Mouse (Mus musculus): Measurements from ENCODE around the gene Olfr1192-ps1. TPM values are rescaled to one million over a fixed set of nuclear protein-coding genes. Genes with fewer than 3 reads are reported as not detected.

The Olfr1192-ps1 gene
- polyA plus RNA-seq (2017; shearing (Covaris generic)), result not detected

GRCm38 (mm10) chr2:88648209-88648608 lies at the start of gene Olfr1192-ps1:
TSS of gene Olfr1192-ps1 (plus strand) at chr2:88648509.

DNA sequence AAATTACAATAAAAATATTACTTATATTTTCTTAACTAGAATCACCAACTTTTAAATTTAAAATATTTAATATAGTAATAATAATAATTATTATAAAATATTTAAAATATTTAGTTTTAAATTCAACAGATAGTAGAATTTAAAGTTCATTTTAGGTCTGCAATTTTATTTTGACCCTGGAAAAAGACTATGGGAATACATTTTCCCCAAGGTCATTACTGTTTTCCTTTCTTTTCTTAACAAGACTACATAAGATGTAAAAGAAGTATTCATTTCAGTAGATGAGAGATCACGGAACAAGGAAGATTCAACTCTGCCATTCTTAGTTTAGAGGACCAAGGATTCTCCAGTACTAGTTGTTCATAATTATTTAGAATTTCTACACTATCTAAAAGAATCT lies 8.1 kb upstream of the Olfr1192-ps1 start, which contains the start of gene Olfr1191-ps1:
Gene Olfr1191-ps1, plus strand, starts transcription at position 301 of the 400 bp plus-strand sequence.

GRCm38 (mm10) chr2:88675328-88675727 lies 27.0 kb downstream of the Olfr1192-ps1 start, which contains the start of gene Olfr1193:
TSS of gene Olfr1193 (plus strand) at chr2:88675628.

GRCm38 (mm10) chr2:88689087-88689486 lies 40.8 kb downstream of the Olfr1192-ps1 start, which contains the start of gene Olfr1195:
TSS of gene Olfr1195 (minus strand) at chr2:88689187.

DNA sequence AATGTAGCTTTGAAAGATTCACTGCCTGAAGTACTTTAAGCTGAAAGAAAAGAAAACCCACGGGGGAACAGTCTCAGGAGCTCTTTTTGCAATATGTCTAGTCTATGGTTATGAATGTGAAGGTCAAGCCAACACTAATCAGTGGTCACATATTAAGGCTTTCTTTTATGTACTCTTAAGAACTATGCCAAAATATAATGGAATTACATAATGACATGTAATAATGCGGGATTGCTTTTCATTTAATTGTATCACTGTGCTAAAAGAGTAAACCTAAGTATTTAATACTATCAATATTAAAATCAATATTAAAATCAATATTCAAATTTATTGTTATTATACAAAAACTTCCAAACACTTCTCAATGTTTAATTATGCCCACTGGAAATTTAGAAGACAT lies 56.2 kb downstream of the Olfr1192-ps1 start, which contains the start of gene Olfr1196:
Gene Olfr1196, minus strand, starts transcription at position 101 of the 400 bp plus-strand sequence.

Other genes with a start within 250 kb of the Olfr1192-ps1 start
- not detected for gene Olfr1179, start 242.1 kb upstream of the Olfr1192-ps1 start, polyA plus RNA-seq (2017; shearing (Covaris generic))
- not detected for gene Olfr1180, start 229.4 kb upstream of the Olfr1192-ps1 start, polyA plus RNA-seq (2017; shearing (Covaris generic))
- not detected for gene Olfr1181, start 222.3 kb upstream of the Olfr1192-ps1 start, polyA plus RNA-seq (2017; shearing (Covaris generic))
- not detected for gene Gm13757, start 199.4 kb upstream of the Olfr1192-ps1 start, polyA plus RNA-seq (2017; shearing (Covaris generic))
- not detected for gene Olfr1183, start 193.6 kb upstream of the Olfr1192-ps1 start, polyA plus RNA-seq (2017; shearing (Covaris generic))
- 0.80 TPM for gene Olfr1184, start 164.9 kb upstream of the Olfr1192-ps1 start, polyA plus RNA-seq (2017; shearing (Covaris generic))
- gene Olfr1185-ps1, start 155.2 kb upstream of the Olfr1192-ps1 start, polyA plus RNA-seq (2017; shearing (Covaris generic)), result not detected
- not detected for gene Olfr1186, start 130.0 kb upstream of the Olfr1192-ps1 start, polyA plus RNA-seq (2017; shearing (Covaris generic))
- gene Olfr1188, start 91.6 kb upstream of the Olfr1192-ps1 start, polyA plus RNA-seq (2017; shearing (Covaris generic)), result not detected
- not detected for gene Olfr1189, start 62.1 kb upstream of the Olfr1192-ps1 start, polyA plus RNA-seq (2017; shearing (Covaris generic))
- not detected for gene Olfr1191-ps1, start 8.0 kb upstream of the Olfr1192-ps1 start, polyA plus RNA-seq (2017; shearing (Covaris generic))
- not detected for gene Olfr1193, start 27.1 kb downstream of the Olfr1192-ps1 start, polyA plus RNA-seq (2017; shearing (Covaris generic))
- gene Olfr1195, start 40.7 kb downstream of the Olfr1192-ps1 start, polyA plus RNA-seq (2017; shearing (Covaris generic)), result not detected
- not detected for gene Olfr1196, start 56.1 kb downstream of the Olfr1192-ps1 start, polyA plus RNA-seq (2017; shearing (Covaris generic))
- not detected for gene Olfr1197, start 83.9 kb downstream of the Olfr1192-ps1 start, polyA plus RNA-seq (2017; shearing (Covaris generic))
- not detected for gene Olfr1198, start 102.9 kb downstream of the Olfr1192-ps1 start, polyA plus RNA-seq (2017; shearing (Covaris generic))
- gene Olfr1199, start 112.0 kb downstream of the Olfr1192-ps1 start, polyA plus RNA-seq (2017; shearing (Covaris generic)), result not detected
- gene Olfr1200, start 122.0 kb downstream of the Olfr1192-ps1 start, polyA plus RNA-seq (2017; shearing (Covaris generic)), result not detected
- gene Olfr1201, start 144.5 kb downstream of the Olfr1192-ps1 start, polyA plus RNA-seq (2017; shearing (Covaris generic)), result not detected
- not detected for gene Olfr1202, start 166.0 kb downstream of the Olfr1192-ps1 start, polyA plus RNA-seq (2017; shearing (Covaris generic))
- not detected for gene Olfr1205, start 181.2 kb downstream of the Olfr1192-ps1 start, polyA plus RNA-seq (2017; shearing (Covaris generic))
- gene Olfr1204, start 200.8 kb downstream of the Olfr1192-ps1 start, polyA plus RNA-seq (2017; shearing (Covaris generic)), result not detected
- gene Olfr1206, start 214.7 kb downstream of the Olfr1192-ps1 start, polyA plus RNA-seq (2017; shearing (Covaris generic)), result not detected